Mouse (Mus musculus): ENCODE results near the gene Vwa5b1.

Vwa5b1 gene

DNA sequence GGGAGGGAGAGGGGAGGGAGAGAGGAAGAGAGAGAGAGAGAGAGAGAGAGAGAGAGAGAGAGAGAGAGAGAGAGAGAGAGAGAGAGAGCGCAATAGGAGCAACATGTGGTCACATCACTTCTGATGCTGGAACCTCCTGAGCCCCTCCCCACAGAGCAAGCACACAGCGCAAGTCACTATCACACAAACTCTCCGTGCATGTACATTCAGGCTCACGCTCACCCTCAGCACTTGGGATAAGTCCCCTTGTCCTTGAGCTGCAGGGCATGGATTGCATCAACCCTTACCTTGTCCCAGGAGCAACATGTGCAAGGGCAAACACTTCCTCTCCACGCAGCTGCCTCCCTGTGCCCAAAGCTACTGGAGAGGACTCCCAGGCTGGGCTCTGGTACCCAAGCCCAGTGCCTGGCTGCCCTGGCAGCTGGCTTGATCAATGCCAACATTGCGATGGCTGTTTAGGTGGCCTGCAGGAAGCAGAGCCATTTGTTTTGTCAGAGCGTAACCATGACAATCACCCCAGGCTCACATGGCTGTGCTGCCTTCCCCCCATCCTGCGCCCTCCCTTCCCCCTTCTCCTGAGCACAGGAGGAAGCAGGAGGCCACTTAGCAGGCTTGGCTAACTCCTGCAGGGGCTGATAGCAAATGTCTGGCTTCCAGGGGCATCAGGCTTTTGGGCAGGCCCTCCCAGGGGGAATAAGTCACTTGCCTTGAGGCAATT is at the start of gene Vwa5b1:
TSS of gene Vwa5b1 (minus strand) at position 457 of the 718 bp plus-strand sequence.
- DNase-seq, result no peak

DNA sequence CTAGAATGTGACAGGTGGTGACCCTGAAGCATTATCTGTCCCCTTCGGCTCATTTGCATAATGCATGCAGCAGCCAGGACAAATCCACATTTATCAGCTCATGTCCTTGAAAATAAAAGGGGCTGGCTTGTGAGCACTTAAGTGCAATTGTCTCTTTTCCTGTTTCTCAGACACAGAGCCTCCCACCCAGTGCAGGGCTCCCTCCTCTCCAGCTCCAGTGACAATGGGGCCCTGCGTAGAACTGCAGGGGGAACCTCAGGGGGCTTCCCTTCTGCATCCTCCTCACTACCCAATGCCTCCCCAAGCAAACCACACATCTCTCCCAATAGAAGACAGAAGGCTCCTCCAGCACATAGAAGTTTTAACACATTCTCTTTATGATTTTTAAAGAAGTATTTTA is 47.1 kb upstream of the Vwa5b1 start:
- no peak for DNase-seq

DNA sequence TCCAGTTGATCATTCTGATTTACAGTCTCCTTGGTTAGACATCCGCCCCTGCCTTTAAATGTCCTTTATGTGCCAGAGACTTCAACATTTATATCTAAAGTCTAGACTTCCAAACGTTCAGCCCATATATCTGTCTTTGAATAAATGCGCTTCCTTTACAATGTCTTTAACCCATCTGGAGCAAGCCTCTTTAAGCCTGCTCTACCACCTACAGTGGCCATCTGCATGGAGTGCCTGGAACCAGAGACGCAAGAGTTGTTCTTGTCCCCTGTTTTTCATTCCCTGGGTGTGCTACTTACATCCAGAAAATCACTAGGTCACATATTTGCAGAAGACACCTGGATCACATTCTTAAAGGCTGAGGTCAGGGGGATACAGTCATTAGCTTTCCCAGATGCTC is 44.4 kb upstream of the Vwa5b1 start:
- no peak for DNase-seq

DNA sequence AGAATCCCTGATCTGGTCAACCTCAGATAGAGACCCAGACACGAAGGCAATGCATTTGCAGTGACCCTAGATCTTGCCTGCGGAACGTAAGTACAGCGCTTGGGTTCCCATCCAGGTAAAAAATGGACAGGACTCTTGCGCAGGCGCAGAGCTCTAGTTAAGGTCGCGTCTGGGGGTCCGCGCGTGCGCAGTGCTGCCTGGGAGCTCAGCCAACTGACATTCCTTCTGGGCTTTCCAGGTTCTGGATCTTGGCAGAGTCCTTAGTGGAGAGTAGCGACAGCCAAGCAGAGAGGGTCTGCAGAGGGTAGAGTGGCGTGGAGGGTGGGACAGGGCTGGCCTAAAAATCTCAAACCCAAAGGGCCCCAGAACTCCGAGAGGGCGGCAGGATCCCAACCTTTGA is 41.9 kb upstream of the Vwa5b1 start:
- DNase-seq, result no peak

DNA sequence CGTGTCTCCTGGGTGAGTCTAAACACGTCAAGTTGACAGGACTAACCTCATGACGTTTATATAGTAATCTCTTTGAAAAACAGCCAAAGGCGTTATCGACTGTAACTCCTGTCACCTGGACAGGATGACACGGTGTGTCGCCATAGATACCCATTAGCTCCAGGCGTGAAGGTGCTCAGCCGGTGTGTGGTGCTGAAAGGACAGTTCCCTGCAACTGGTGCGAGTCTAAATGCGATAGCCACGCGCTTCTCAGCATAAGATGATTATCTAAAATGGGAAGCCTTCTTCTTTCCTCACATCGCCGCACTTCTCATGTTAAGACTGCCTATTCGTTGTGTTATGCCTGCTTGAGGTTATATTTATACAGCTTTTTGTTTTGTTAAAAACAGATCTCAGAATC is 40.8 kb upstream of the Vwa5b1 start:
- DNase-seq, result no peak

DNA sequence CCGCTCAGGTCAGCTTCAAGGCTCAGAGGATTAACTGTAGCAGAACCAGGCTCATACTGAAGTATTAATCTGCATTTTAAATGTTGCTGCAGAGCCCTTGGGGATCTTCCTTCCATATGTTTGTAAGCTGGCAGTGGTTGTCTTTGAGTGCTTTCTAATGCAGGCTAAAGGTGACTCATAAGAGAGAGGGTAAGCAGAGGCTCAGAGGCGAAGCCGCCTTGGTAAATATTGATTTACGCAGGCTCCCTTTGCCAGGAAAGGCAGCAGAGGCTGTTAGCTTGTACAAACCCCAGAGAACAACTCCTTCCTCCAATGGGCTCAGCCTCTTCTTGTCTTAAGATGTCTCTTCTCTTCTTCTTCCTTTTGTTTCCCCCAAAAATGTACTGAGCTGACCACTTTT is 36.5 kb upstream of the Vwa5b1 start:
- no peak for DNase-seq

DNA sequence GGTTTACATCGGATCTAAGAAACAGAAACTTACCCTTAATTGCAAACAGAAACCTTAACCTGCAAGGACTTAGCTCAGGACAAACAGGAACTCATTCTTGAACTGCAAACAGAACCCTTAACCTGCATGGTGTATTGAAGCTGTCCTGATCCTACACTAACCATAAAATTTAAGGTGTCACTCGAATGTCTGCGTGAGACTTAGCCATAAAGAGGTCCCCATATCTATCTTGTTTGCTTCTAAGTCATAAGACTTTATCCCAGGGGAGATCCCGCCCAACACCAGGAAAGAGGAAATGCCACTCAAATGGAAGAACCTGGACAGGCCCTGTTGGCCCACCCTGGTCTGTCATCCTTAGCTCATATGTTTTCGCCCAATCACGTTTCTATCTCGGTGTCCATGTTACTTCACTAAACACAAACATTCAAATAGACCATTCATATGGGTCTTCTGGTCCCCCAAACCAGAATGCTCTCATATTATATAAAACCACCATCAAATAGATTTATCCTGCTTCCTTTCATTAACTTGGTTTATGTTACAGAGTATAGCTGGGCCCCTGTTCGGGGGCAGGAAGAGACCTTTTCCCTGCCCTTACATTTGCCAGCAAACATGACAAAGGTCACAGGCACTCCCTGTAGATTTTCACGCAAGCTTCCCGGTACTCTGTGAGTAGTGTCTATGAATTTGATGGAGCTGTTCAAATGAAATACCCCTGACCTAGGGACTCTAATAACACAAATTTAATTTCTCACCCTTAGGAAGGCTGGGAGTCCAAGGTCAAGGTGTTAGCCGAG is 34.6 kb upstream of the Vwa5b1 start:
- DNase-seq, result no peak

DNA sequence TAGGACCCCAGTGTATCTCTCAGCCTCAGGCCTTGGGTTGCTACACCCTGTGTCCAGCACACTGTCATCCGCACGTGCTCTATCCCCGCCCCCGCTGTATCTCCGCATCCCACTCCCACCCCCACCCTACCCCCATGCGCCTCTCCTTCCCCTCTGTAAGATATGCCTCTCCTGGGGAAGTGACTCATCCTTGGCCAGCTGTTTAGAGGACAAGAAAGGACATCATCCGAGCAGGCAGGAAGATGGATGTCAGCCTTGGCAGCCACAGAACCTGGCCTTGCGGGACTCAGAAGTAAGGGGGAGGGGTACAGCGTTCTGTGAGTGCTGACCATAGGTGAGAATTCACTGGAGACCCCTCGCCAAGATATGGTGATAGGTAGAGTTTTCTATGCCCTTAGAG is 30.8 kb upstream of the Vwa5b1 start:
- DNase-seq, result no peak

DNA sequence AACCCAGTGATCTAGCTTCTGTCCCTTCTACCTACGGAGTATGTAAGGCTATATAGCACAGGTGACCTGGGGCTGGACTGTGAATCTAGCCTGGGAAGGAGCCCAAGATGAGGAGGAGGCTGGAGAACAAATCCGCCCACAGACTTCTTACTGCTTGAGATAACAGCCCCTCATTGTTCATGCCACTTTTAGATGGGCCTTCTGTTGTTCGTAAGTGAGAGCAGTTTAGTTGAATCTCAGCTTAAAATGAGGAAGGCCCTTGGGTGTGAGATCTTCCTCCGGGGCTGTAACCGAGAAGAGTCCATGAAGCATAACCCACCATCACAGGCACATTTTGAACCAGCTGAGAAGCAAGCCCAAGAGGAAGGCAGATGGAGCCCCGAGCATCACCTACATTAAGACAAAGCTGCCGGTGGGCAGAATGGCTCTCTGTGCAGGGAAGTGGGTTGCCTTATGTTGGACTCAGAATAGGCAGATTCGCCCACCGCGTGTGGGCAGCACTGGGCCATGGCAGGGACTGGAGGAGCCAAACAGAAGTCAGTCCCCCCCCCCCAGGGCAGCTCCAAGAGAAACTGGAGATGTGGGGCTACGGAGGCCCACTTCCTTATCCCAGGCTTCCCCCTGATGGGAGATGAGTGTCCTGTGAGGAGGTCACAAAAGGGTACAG is 24.4 kb upstream of the Vwa5b1 start:
- DNase-seq, result no peak

DNA sequence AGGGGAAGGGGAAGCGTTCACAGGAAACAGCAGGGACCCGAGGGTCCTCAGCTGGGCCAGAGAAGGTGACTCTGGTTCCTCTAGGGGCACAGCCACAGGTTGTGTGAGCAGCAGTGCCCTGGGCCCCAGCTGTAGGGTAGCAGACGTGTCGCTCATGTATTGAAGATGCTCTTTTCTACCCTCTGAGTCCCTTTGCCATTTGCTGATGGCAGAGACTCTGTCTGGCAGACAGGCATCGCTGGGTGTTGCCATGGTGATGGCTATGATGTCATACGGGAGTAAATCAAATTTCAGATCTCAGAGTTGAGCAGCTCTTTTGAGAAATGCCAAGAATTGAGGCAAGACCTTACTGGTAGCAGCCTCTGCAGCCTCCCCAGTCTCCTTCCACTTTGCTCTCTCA is 17.4 kb upstream of the Vwa5b1 start:
- DNase-seq, result no peak

DNA sequence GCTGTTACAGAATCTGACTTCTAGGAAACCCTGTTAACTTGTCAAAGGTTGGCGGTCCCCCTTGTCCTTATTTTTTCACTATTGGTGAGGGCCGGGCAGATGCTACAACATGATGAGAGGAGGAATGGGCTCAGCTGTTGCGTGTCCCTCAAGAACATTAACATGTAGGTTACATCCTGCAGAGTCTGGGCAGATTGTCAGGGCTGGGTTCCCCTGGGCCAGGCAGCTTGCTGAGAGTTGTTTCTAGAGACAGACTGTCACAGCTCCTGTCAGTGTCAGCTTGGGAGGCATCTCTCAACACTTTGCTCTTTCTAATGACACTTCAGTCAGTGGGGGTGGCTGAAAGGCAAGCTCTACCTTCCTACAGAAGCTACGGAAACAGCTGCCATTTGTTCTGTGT is 16.2 kb upstream of the Vwa5b1 start:
- no peak for DNase-seq

DNA sequence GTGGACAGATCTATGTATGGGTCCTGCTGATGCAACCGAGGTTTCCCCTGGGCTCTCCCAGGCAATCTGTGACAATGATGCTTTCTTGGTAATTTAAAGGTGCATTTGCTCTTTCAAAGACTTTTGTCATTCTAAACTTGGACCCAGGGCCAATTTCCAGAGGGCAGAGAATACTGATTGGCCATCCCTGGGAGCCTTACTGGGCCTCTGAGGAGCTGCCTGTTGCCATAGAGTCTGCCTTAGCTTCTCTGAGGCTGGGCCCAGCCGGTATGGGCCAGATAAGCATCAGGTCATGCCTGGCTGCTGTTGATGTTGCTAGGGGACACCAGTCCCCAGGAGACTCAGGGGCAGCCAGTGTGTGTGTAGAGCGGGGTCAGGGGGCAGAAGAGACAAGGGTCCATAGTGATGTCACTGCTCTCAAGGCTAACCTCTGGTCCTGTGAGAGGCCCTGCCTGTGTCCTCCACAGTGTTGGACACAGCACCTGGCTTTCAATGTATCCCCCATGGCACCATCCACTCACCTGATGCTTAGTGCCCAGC is 12.5 kb upstream of the Vwa5b1 start:
- peak; percentile 15 for DNase-seq

DNA sequence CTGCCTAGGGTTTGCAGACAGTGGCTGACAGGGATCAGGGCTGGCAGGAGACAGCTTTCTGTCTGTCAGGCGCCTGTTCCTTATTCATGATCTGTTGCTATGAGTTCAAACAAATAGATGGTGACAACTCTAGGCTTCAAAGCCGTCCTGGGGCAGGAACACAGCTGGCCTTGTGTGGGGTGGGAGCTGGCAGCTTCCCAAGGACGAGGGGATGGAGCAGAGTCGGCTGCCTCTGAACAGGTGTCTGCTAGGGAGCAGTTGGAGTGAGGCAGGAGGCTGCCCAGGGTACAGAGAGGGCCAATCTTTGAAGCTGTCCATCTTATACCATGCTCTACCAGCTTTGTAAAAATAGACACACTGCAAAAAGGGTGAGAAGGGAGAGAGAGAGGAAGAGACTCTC is 6.6 kb upstream of the Vwa5b1 start:
- no peak for DNase-seq

DNA sequence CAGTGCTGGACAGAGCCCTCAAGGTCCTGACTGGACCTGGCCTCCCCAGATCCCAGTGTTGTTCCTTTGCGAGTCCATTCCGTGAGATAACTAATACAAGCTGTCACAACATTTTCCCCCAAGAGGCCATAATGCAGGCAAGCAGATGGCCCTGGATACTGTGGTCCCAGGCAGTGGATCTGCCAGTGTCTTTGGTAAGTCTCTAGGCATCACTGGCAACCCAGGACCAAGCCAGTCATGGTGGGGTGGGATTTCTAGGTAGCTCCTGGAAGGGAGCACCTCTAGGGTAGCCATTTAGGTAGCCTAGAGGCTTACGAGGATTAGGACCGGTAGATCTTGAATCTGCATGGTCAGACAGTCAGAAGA is 445 bp upstream of the Vwa5b1 start:
- DNase-seq, result no peak

DNA sequence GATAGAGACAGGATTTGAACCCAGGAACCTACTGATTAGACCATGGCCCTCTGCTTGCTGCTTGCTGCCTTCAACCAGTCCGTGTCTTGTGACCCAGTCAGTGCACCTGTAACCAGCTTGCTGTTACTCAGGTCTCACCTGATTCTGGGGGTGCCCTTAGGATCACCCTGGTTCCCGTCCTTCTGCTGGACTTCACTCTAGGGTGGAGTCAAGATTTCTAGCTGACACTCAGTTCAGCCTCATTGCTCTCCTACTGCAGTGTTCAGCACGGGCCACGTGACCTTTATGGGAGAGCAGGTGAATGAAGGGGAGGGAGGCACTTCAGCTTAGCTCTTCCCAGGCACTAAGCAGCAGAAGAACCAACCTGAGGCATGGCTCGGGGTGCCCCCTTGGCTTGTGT is 7.4 kb downstream of the Vwa5b1 start:
- peak; percentile 60 for DNase-seq

DNA sequence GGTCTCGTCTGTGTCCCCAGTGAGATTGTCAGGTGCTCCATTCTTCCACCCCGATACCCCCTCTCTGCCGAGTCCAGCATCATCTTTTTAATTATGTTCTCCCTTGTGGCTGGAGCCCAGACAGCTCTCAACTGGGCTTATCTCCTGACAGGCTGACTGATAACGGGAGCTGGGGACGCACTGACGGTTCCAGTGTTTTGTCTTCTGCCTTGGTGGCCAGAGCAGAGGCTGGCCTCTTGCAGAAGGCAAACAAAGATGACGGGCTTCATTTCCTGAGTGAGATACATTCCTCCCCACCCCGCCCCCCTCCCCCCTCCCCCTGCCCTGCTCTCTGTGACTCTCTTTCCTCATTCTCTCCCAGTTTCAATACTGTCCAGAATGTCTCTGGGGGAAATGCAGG is 21.2 kb downstream of the Vwa5b1 start:
- DNase-seq, result no peak

DNA sequence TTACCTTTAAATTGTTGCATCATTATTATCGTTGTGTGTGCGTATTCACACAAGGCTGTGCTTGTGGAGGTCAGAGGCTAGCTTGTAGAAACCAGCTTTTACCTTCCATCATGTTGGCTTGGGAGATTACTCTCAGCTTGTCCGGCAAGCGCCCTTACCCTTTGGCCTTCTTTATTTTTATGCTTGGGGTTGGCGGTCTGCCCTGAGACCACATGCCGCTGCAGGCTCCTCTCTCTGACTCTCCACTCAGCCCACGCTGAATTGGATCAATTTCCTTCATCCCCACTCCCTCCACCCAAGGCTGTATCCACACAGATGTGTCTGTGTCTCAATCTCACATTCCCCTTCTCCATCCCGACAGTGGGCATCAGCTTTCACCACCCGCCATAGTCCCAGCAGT is 33.8 kb downstream of the Vwa5b1 start:
- DNase-seq, result no peak

DNA sequence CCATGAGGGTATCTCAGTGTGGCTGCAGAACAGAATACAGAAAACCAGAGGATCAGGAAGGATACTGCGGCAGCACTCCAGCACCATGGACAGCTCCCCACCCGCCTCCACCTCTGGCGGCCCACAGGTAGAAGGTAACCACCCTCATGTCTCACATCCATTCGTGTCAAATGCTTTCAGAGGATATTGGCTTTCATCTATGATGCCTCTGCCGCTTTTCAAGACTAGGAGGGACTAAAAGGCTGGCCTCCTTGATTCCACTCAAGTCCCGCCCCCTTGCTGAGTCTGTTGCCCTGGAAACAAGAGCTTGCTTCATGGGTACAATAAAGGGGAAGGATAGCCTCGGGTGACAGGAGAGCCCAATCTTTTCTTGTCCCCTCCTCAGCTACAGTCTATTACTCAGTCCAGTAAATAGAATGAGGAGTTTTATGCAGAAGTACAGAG is 37.8 kb downstream of the Vwa5b1 start:
- no peak for DNase-seq

DNA sequence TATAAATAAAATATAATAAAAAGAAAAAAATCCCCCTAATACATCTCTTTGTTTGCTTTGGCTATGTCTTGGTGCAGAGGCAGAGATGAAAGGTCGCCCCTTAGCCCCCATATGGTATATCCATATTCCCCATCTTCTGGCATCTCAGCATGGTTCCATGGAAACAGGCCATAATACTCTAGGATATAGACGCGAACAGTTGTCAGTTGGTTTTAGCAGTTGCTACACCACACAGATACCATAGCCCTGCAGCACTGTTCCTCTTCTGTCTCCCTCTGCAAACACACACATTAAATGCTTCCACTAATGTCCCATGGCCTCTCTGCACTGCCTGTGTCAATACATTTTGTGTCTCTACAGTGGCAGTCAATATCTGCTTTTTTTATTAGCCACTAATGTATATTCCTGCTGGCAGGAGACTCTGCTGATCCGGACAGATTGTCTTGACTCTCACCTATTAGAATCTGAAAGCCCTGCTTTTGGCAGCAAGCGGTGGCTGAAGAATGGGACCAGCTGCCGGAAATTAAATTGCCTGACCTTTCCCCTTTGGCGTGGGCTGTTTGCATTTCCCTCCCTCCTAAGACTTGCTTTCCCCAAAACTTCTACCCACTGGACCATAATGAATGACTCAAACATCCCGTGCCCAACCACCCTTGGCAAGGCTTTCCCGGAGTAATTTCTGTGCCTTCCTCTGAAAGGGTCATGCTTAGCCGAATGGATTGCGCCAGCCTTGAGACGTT is 39.1 kb downstream of the Vwa5b1 start:
- no peak for DNase-seq

DNA sequence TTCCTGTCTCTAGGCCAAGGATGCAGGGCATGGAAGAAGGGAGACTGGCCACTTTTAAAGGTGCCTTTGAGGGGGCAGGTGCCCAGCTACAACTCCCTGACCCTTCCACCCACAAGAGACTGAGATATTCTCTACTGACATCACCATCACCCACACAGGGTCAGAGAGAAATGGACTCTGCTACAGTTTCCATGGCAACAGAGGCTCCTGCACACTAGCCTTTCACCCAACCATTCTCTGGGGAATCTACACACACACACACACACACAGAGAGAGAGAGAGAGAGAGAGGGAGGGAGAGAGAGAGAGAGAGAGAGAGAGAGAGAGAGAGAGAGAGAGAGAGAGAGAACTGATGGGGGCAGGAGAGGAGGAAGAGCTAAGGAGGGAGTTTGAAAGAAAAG is 50.7 kb downstream of the Vwa5b1 start:
- DNase-seq, result no peak

DNA sequence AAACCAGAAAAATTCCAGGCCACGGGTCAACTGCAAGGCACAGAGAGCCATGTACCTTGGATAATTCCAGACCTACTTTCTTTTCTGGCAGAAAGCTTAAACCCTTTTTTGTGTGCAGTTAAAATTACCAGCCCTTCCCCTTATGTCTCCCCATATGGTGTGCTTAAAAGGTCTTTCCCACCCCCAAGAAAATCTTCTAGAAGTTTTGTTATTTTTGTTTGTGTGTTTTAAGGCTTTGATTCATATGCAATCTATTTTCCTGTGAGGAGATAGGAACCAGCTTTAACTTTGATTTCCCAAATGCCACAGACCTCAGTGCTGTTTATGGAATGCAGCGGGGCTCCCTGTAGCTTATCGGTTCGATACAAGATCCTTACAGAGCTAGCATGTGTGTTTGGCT is 53.2 kb downstream of the Vwa5b1 start:
- DNase-seq, result no peak

DNA sequence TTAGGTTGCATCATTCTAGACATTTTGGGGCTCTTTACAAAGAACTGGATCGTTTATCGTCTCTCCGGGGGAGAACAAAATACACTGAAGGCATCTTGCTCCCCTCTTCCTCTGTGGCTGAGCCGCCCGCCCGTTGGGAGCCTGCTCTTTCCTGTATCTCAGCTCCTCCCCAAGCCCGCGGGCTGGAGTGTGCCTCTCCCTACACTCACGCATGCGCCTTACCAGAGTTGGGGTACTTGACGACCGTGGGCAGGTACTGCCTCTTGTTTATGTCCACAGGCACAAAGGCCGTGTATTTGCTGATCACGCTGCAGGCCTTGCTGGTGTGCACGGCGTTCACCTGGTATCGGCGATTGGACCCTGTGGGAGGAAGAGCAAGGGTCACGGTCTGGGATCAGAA is 57.3 kb downstream of the Vwa5b1 start:
- no peak for DNase-seq

DNA sequence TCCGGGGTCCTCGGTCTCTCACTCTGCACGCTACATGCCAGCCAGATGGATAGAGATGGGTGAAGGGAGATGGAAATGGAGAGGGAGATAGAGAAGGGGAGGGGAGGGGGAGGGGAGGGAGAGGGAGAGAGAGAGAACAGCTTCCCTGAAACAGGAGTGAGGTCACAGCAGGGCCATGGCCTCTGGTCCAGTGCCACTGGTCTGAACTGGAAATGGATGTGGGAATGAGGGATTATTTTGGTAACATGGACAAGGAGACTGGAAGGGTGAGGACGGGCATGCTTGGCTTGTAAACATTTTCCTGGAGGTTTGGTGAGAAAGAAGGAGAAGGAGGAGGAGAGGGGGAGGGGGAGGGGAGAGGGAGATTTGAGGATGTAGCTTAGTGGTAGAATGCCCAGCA is 59.0 kb downstream of the Vwa5b1 start:
- peak; percentile 50 for DNase-seq
